Mouse (Mus musculus) adipose tissue, adult 10 weeks (tissue): ENCODE data around the gene Samt4. TPM values are rescaled to one million over a fixed set of nuclear protein-coding genes. Genes with fewer than 3 reads are reported as not detected.

ENCODE experiments used
- polyA plus RNA-seq: library from polyadenylated mRNA; stranded (reverse); fragments of 350-450 nt; fragmentation: Illumina TruSeq; extraction: RNeasy Lipid Tissue Mini Kit (QIAGEN cat#74804); gene quantifications from one replicate; pipeline ENCODE4 v1.2.3, GENCODE M21; 2014; ENCODE audit warnings: low read depth, low replicate concordance

The Samt4 gene
- polyA plus RNA-seq = not detected

DNA sequence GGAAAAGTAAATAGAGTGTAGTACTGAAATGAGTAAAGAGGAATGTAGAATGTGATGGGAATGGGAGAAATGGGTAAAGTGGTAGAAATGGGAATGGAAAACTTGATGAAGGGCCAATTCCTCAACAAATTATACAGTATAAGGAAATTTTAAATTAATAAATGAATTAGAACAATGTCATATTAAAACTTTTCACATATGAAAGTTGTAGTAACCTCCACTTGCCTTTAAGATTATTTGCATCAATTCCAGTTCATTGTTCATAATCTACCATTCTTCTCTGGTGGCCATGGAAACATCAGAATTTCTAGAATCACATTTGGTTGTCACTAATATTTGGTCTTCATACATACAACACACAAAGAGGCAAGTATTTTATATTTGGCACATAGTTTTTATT is at the start of gene Samt4:
Samt4 (plus strand) TSS at position 301 of the 400 bp plus-strand sequence.

Other genes with a start within 250 kb of the Samt4 start
- not detected for gene 4930524N10Rik, start 138.6 kb upstream of the Samt4 start, polyA plus RNA-seq
- gene Samt2, start 97.4 kb downstream of the Samt4 start, polyA plus RNA-seq = not detected